Mouse (Mus musculus) hindbrain, embryonic 11.5 days (tissue): ENCODE measurements around the gene Gm20388. TPM values are rescaled to one million over a fixed set of nuclear protein-coding genes. Genes with fewer than 3 reads are reported as not detected.

ENCODE experiments used
- ATAC-seq: fragments of 200-750 bp; cut with Nextera tagmentation; 2 replicates; pipeline ENCODE4 v1.8.0; 2017; ENCODE audit warnings: mild to moderate bottlenecking, moderate TSS enrichment, moderate library complexity; ENCODE audit not compliant: low FRiP score
- DNase-seq: peaks from one replicate; pipeline ENCODE4 v3.0.0-alpha.2; 2015; ENCODE audit warnings: low spot score
- H3K27ac ChIP-seq: fragments of 300-500 bp; sonication (generic); 2 replicates; pipeline ENCODE4 v1.5.1; 2014; ENCODE audit warnings: mild to moderate bottlenecking, low read depth, low read length
- H3K27me3 ChIP-seq: fragments of 300-500 bp; sonication (generic); 2 replicates; pipeline ENCODE4 v1.6.1; 2014; ENCODE audit warnings: mild to moderate bottlenecking, low read length, moderate library complexity, mixed read lengths; ENCODE audit not compliant: control insufficient read depth, insufficient read depth
- H3K36me3 ChIP-seq: fragments of 300-500 bp; sonication (generic); 2 replicates; pipeline ENCODE4 v1.6.1; 2014; ENCODE audit warnings: mild to moderate bottlenecking, low read length, moderate library complexity, mixed read lengths; ENCODE audit not compliant: control insufficient read depth, insufficient read depth
- H3K4me1 ChIP-seq: fragments of 300-500 bp; sonication (generic); replicated peaks from 2 replicates; pipeline ENCODE4 v1.6.1; 2014; ENCODE audit warnings: low read length, mixed read lengths; ENCODE audit not compliant: control insufficient read depth, insufficient read depth
- H3K4me2 ChIP-seq: fragments of 300-500 bp; sonication (generic); replicated peaks from 2 replicates; pipeline ENCODE4 v1.6.1; 2014; ENCODE audit warnings: mild to moderate bottlenecking, low read depth, low read length
- H3K4me3 ChIP-seq: fragments of 300-500 bp; sonication (generic); 2 replicates; pipeline ENCODE4 v1.5.1; 2014; ENCODE audit warnings: low read depth, low read length
- H3K9ac ChIP-seq: fragments of 300-500 bp; sonication (generic); 2 replicates; pipeline ENCODE4 v1.6.1; 2014; ENCODE audit warnings: low read depth, low read length
- H3K9me3 ChIP-seq: fragments of 300-500 bp; sonication (generic); 2 replicates; pipeline ENCODE4 v1.6.1; 2016; ENCODE audit warnings: low read length; ENCODE audit not compliant: control insufficient read depth
- WGBS: fragments of 180-500 bp; shearing (Covaris S2); extraction: QIAGEN DNeasy Blood & Tissue Kit; methylation state at CpG from one replicate; pipeline ENCODE4 v1.1.7; 2014; 5-methylcytosine and 5-hydroxymethylcytosine counted together
- polyA plus RNA-seq: library from polyadenylated mRNA; unstranded; fragments of >200 nt; fragmentation: Nextera tagmentation; extraction: Ambion mirVana; gene quantifications from 2 replicates; pipeline ENCODE4 v1.2.1, GENCODE M21; 2014

Gene Gm20388
- polyA plus RNA-seq, 1 experiment from 2014 or later, result 11.8 TPM

DNA sequence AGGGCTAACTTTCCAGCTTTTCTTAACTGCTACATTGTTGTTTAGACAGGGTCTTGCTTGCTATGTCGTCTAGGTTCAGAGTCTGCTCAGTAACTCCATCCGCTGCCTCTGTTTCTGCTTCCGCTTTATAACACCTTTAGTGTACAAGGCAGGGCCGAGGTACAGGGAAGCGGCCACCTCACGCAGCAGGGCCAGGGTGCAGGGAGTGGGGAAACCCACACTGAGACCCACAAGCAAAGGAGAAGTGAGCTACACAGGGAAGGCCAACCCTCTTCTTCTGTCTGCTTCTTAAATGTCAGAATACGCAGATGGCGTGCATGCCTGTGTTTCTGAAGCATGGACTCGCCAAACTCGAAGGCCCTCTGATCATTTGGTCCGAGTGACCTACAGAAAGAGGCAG is 568.1 kb downstream of the Gm20388 start:
- DNase-seq (no peak), ATAC-seq (no peak)
- no peak overlapping the region for H3K4me3 ChIP-seq
- no peaks in the 10 kb centered on the region for H3K9me3 ChIP-seq
- 90% methylated on average over 11 of the region's 11 CpGs for WGBS
- no peak overlapping the region for H3K9ac ChIP-seq
- no peak overlapping the region for H3K4me2 ChIP-seq
- H3K27me3 ChIP-seq, result no peaks in the 10 kb centered on the region
- H3K4me1 ChIP-seq, result peaks cover 16% of the 10 kb centered on the region
- no peak overlapping the region for H3K27ac ChIP-seq
- H3K36me3 ChIP-seq, result no peaks in the 10 kb centered on the region

DNA sequence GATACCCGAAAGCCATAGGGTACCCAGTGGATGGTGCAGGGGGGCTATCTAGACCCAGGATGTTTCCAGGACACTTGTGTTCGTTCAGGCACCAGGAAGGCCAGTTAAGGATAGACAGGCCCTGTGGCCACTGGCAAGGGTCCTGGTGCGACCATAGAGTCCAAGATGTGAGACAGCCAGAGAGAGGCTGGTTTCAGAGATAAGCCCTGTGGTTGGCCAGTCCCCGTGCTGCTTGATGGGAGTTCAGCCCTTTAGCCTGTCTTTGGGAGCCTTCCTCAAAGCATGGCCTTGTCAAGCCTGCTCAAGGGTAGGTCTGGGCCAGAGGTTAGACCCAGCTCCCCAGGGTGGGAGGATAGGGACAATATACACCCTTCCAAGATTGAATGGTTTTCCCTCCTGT is 569.0 kb downstream of the Gm20388 start:
- 85% methylated on average over 4 of the region's 4 CpGs for WGBS
- Histone ChIP-seq H3K4me1 (peaks cover 21% of the 10 kb centered on the region), H3K27ac (no peak overlapping the region), H3K36me3 (no peaks in the 10 kb centered on the region), H3K9me3 (no peaks in the 10 kb centered on the region), H3K4me2 (no peak overlapping the region), H3K9ac (no peak overlapping the region), H3K27me3 (no peaks in the 10 kb centered on the region), H3K4me3 (no peak overlapping the region)
- DNase-seq (no peak), ATAC-seq (no peak)

DNA sequence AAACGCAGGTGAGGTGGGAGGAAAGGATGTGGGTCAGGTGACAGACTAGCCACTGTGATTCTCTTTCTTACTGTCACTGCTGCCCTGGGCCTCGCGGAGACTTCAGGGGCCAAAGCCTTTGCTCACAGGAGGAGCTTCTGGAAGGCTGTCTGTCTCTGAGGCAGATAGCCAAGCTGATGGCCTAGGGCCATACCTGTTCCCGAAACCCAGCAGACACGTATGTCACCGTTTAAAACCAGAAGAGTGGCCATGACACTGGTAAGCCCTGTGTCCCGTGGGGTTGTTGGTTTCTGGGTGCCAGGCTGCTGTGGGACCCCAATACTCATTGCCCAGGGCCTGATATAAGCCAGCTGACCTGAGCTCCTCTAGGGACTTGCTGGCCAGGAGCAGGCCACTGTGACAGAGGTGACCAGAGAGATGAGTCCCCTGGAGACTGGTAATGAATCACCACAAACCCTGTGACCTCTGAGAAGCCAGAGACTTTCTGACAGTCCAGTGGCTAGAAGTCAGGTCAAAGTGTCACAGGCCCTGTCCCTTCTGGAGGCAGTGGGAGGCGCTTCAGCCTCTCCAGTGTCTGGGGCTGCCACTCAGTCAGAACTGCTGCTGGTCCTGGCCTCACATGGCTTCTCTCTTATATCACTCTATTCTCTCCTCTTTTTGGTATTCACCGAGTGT is 571.5 kb downstream of the Gm20388 start:
- DNase-seq, result no peak
- Histone ChIP-seq H3K36me3 (no peaks in the 10 kb centered on the region), H3K27ac (no peak overlapping the region), H3K9me3 (no peaks in the 10 kb centered on the region), H3K4me1 (peaks cover 23% of the 10 kb centered on the region), H3K4me3 (no peak overlapping the region), H3K27me3 (no peaks in the 10 kb centered on the region; the same call in 1 of the 2 replicates), H3K4me2 (no peak overlapping the region), H3K9ac (no peak overlapping the region)
- no peak for ATAC-seq
- 76% methylated on average over 9 of the region's 9 CpGs for WGBS

DNA sequence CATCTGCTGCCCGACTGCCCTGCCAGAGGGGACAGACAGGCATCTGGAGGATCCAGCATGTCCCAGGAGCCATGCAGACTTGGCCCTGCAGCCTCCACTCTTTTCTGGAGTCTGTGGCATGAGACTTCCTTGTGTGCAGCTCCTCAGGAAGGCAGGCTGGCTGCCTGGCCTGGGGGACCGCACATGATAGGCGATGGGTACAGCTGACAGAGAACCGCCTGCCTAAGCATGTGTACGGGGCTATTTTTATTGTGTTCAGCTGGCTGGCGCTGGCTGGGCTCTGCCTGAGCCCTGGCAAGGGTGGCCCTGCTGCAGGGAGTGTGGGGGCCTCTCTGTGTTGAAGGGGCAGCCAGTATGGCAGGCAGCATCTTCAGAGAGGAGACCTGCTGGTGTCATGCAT is 573.8 kb downstream of the Gm20388 start:
- Histone ChIP-seq H3K27me3 (no peaks in the 10 kb centered on the region; the same call in 1 of the 2 replicates), H3K4me1 (peaks cover 22% of the 10 kb centered on the region), H3K4me3 (no peak overlapping the region)

DNA sequence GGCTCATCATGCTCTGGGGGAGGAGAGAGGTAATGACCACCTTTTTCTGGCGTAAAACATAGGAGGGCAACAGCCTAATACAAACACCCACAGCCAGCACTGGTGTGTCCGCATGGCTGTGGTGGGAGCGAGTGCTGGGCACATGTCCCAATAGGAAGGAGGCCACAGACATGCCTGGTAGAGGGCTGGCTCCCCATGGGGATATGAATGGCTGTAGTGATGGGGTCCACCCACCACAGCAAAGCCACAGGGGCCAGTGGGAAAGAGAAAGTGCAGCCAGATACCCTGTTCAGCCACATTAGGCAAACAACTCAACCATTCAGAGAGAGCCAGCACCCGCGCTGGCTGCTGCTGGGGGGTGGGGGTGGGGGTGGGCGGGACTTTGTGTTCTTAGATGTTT is 574.5 kb downstream of the Gm20388 start:
- no peak for ATAC-seq
- DNase-seq, result no peak
- Histone ChIP-seq H3K27me3 (no peaks in the 10 kb centered on the region; the same call in 1 of the 2 replicates), H3K27ac (peak overlapping the region; percentile 100; the same call in 1 of the 2 replicates), H3K4me1 (peaks cover 24% of the 10 kb centered on the region), H3K9ac (no peak overlapping the region), H3K9me3 (no peaks in the 10 kb centered on the region), H3K36me3 (no peaks in the 10 kb centered on the region), H3K4me3 (no peak overlapping the region), H3K4me2 (no peak overlapping the region)
- 33% methylated on average over 5 of the region's 6 CpGs for WGBS

More for the DNA sequence above, 573.8 kb downstream of the Gm20388 start:
- no peak for DNase-seq
- H3K27ac ChIP-seq, result peak overlapping the region; percentile 12; the same call in 1 of the 2 replicates
- H3K9me3 ChIP-seq, result no peaks in the 10 kb centered on the region
- no peak for ATAC-seq
- H3K36me3 ChIP-seq, result no peaks in the 10 kb centered on the region
- peak overlapping the region; percentile 29; the same call in 1 of the 2 replicates for H3K9ac ChIP-seq
- WGBS, result 71% methylated on average over 6 of the region's 6 CpGs
- H3K4me2 ChIP-seq, result no peak overlapping the region

DNA sequence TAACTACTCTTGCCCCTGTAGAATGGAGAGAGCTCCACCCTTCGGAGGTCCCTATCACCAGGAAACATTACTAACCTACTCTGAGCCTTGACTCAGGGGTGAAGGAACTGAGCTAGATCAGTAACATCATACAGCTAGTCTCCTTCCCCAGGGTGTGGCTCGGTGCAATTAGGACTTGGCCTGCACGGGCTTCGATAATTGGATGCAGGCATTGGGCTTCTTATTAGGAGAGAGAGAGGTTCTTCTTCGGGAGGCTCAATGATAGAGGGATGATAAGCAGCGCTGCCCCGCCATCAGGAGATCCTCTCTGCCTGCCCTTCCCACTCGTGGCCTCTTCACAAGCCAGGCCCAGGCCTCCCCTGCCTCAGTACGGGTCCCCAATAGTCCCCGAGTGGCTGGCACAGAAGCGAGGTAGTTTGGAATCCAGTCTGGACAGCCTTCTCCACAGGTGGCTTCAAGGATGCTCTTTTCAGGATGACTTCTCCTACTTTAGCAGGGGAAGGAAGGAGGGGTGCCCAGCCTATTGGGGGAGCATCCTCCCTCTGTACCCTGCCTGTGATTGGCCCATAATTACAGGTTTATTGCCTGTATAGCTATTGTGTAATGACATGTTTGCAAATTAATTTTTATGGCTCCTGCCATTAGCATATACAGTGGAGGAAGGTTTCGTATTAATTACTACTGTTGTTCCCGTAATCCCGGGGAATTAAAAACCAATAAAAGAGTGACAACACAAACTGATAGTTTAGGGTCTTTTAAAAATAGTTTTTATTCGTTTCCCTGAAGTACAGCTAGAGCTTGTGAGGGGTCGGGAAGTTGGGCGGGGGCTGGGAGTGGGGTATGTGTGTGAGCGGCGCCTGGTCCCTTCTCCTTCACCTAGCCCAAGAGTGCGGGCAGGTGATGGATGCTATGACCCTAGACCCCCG is 575.2 kb downstream of the Gm20388 start:
- no peak for ATAC-seq
- H3K4me1 ChIP-seq, result peaks cover 25% of the 10 kb centered on the region
- DNase-seq, result no peak
- peak overlapping the region; percentile 98 for H3K9ac ChIP-seq
- H3K36me3 ChIP-seq, result no peaks in the 10 kb centered on the region
- H3K9me3 ChIP-seq, result no peaks in the 10 kb centered on the region
- peak overlapping the region; percentile 83 for H3K4me2 ChIP-seq
- no peaks in the 10 kb centered on the region; the same call in 1 of the 2 replicates for H3K27me3 ChIP-seq
- peak overlapping the region; percentile 91 for H3K4me3 ChIP-seq
- peak overlapping the region; percentile 100 for H3K27ac ChIP-seq
- 16% methylated on average over 21 of the region's 21 CpGs for WGBS

DNA sequence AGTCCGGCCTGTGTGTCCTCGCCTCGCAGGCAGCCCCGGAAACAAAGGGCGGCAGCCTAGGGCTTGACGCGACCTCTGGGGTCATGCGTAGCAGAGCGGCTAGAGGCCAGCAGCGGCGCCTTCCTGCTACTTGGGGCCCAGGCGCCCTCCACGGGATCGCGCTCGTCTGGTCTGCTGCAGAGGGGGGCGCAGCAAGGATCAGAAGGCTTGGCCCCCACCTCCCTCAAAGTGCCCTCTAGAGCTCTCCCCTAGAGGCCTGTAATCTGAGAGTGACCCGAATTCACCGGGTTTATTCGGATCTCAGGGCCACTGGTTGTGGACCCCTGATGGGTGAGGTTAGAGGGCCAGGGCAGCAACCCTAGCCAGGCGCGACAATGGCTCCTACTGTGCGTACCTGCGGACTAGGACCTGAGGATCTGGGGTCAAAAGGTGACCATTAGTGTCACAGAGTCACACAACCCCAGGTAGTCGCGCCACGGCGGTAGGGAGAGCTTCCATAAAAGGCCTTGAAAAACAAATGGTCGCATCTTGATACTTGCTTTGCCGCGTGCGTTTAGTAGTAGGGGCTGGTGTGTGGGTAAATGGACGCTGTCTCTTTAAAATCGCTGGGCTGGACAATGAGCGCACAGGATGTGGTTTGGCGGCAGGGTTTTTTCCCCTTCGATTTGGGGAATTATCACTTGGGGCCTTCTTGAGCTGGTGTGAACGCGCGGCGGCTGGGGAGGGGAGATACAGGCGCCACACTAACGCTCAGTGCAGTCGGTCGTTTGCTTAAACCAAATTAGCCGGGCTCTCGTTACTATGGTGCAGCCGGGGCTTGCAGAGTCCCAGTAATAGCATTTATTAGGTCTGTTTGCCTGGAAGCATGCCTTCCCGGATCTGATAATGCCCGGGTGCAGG is 576.1 kb downstream of the Gm20388 start:
- Histone ChIP-seq H3K36me3 (no peaks in the 10 kb centered on the region), H3K27me3 (no peaks in the 10 kb centered on the region; the same call in 1 of the 2 replicates), H3K4me3 (peak overlapping the region; percentile 91), H3K9ac (peak overlapping the region; percentile 98), H3K4me2 (peak overlapping the region; percentile 83), H3K4me1 (peaks cover 28% of the 10 kb centered on the region), H3K9me3 (no peaks in the 10 kb centered on the region), H3K27ac (peak overlapping the region; percentile 100)
- ATAC-seq (peak; percentile 26), DNase-seq (peak; percentile 78)
- WGBS, result under 1% methylated on average over 50 of the region's 50 CpGs

DNA sequence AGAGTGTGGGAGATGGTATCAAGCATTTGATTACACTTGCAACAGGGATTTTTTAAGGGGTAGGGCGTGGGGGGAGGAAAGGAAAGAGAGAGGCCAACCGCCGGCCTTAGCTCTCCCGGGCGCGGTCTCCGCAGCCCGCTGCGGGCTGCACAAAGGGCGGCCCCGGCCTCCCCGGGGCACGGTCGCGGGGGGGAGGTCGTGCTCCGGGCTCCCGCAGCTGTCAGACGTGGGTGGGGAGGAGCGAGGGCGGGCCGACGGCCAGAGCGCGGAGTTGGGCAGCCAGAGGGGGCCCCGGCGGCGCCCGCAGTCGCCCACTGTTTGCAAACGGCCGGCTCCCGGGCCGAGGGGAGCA is 576.7 kb downstream of the Gm20388 start:
- DNase-seq, result no peak
- no peaks in the 10 kb centered on the region for H3K9me3 ChIP-seq

More for the DNA sequence above, 576.7 kb downstream of the Gm20388 start:
- H3K36me3 ChIP-seq, result no peaks in the 10 kb centered on the region
- peak overlapping the region; percentile 91 for H3K4me3 ChIP-seq
- peak overlapping the region; percentile 100 for H3K27ac ChIP-seq
- H3K4me1 ChIP-seq, result peaks cover 31% of the 10 kb centered on the region
- peak overlapping the region; percentile 98 for H3K9ac ChIP-seq
- peak overlapping the region; percentile 83 for H3K4me2 ChIP-seq
- ATAC-seq, result no peak; the same call in 1 of the 2 replicates
- no peaks in the 10 kb centered on the region; the same call in 1 of the 2 replicates for H3K27me3 ChIP-seq
- WGBS, result under 1% methylated on average over 23 of the region's 34 CpGs
